Mouse (Mus musculus): ENCODE measurements around the gene Actr2.

The Actr2 gene

GRCm38 (mm10) chr11:20072174-20072573 is 40.5 kb downstream of the Actr2 start:
- CTCF ChIA-PET: interaction anchor here (0.6 to 2.3 kb wide), 27 partner anchors 8 to 249 kb away, joined by 3 to 11 read pairs (median 3); partner anchors contain the start of gene Spred2 (in 1 of the 4)
- POLR2A ChIA-PET: interaction anchor here in 3 of 4 experiments (0.5 to 2.9 kb wide), 18 partner anchors 9 to 895 kb away, joined by 3 to 17 read pairs (median 3); partner anchors contain the start of genes Actr2 (in 2 of the 3) and Rab1a (in 1 of the 3)

DNA sequence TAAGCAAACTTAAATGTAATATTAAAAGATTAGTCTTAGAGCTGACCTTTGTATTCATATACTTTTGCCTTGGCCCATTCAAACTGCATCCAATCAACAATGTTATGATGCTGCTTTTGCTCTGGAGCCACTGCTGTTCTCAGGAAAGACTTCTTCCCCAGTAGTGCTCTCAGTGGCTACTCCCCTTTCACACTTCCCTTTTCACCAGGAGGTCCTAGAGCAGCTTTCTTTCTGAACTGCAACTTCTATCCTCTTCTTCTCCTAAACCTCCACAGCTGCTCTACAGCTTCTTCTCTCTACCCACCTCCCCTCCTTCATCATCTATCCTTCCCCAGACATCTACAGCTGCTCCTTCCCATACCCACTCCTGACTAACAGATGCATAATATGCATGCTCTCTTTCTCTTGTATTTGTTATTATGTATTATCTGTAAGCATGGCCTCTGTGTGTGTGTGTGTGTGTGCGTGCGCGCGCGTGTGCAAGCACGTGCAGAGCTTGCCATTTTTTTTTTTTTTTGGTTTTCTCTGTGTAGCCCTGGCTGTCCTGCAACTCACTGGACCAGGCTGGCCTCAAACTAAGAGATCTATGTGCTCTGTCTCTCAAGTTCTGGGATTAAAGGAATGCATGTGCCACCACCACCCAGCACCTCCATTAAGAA is 44.2 kb downstream of the Actr2 start:
- CTCF ChIA-PET: interaction anchor here (0.6 to 1.5 kb wide), 8 partner anchors 8 to 239 kb away, joined by 3 to 9 read pairs (median 4); partner anchors contain the start of gene Cep68 (in 1 of the 4)

GRCm38 (mm10) chr11:20067521-20067920 is 45.2 kb downstream of the Actr2 start:
- CTCF ChIA-PET: interaction anchor here (0.5 to 1.5 kb wide), 14 partner anchors 8 to 247 kb away, joined by 3 to 5 read pairs (median 3); no protein-coding TSS in a partner anchor
- POLR2A ChIA-PET: interaction anchor here in 2 of 4 experiments (0.9 to 3.6 kb wide), 16 partner anchors 8 to 399 kb away, joined by 3 to 17 read pairs (median 3); no protein-coding TSS in a partner anchor

More for the DNA sequence above, 44.2 kb downstream of the Actr2 start:
- POLR2A ChIA-PET: interaction anchor here in 2 of 4 experiments (0.8 to 3.6 kb wide), 11 partner anchors 9 to 233 kb away, joined by 3 to 17 read pairs (median 3); no protein-coding TSS in a partner anchor

GRCm38 (mm10) chr11:20066106-20066505 is 46.6 kb downstream of the Actr2 start:
- CTCF ChIA-PET: no interaction called here
- POLR2A ChIA-PET: interaction anchor here in 3 of 4 experiments (0.6 to 3.6 kb wide), 16 partner anchors 9 to 401 kb away, joined by 3 to 17 read pairs (median 4); no protein-coding TSS in a partner anchor

DNA sequence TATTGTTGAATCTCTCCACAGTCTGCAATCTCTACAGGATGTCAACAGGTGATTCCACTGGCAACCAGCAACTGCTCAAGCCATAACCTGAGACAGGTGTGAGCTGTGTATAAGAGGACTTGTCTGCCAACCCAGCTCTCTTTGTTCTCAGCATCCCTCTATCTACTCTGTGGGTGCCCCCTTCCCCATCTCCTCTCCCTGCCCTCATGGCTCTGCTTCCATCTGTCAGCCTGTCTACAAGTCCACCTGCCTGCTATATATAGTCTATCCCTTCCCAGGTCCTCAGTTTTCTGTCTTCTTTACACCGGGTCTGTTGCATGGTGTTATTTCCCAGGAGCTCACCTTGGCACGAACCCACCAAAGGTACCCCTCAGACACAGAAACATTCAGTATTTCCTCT is 47.8 kb downstream of the Actr2 start:
- CTCF ChIA-PET: no interaction called here
- POLR2A ChIA-PET: interaction anchor here in 3 of 4 experiments (0.6 to 2.2 kb wide), 15 partner anchors 11 to 567 kb away, joined by 3 to 8 read pairs (median 3); no protein-coding TSS in a partner anchor

GRCm38 (mm10) chr11:20064086-20064485 is 48.6 kb downstream of the Actr2 start:
- POLR2A ChIA-PET: interaction anchor here in 2 of 4 experiments (0.7 to 2.2 kb wide), 20 partner anchors 7 to 234 kb away, joined by 3 to 8 read pairs (median 4); no protein-coding TSS in a partner anchor
- CTCF ChIA-PET: interaction anchor here in 2 of 4 experiments (0.6 to 1.0 kb wide), 2 partner anchors 8 to 23 kb away, joined by 3 to 6 read pairs; no protein-coding TSS in a partner anchor

- POLR2A ChIA-PET: interaction anchor here in 2 of 4 experiments (0.7 to 5.8 kb wide), 10 partner anchors 8 to 232 kb away, joined by 3 to 29 read pairs (median 4); partner anchors contain the start of genes Cep68 (in 1 of the 2) and Spred2 (in 1 of the 2)
- CTCF ChIA-PET: interaction anchor here in 1 of 4 experiments (0.6 kb wide), 1 partner anchor 155 kb away, joined by 11 read pairs; no protein-coding TSS in a partner anchor
These were observed 49.9 kb downstream of the Actr2 start for GRCm38 (mm10) chr11:20062801-20063200.

GRCm38 (mm10) chr11:20059736-20060135 is 53.0 kb downstream of the Actr2 start:
- ChIA-PET POLR2A (interaction anchor here in 3 of 4 experiments (0.6 to 5.8 kb wide), 32 partner anchors 8 to 417 kb away, joined by 3 to 29 read pairs (median 4); partner anchors contain the start of gene Rab1a (in 1 of the 3)), CTCF (interaction anchor here (0.5 to 1.3 kb wide), 6 partner anchors 9 to 1154 kb away, joined by 3 to 6 read pairs (median 4); no protein-coding TSS in a partner anchor)

- ChIA-PET CTCF (interaction anchor here in 1 of 4 experiments (1.4 kb wide), 2 partner anchors 10 to 15 kb away, joined by 3 to 5 read pairs; no protein-coding TSS in a partner anchor), POLR2A (interaction anchor here in 1 of 4 experiments (0.6 to 5.8 kb wide), 6 partner anchors 8 to 1546 kb away, joined by 3 to 29 read pairs (median 10); no protein-coding TSS in a partner anchor)
These were observed 55.3 kb downstream of the Actr2 start for GRCm38 (mm10) chr11:20057429-20057828.

- CTCF ChIA-PET: interaction anchor here in 2 of 4 experiments (0.6 to 0.7 kb wide), 2 partner anchors 225 to 240 kb away, joined by 3 to 4 read pairs; no protein-coding TSS in a partner anchor
These were observed 56.5 kb downstream of the Actr2 start for GRCm38 (mm10) chr11:20056168-20056567.

GRCm38 (mm10) chr11:20054617-20055016 is 58.1 kb downstream of the Actr2 start:
- CTCF ChIA-PET: interaction anchor here in 1 of 4 experiments (1.0 kb wide), 1 partner anchor 78 kb away, joined by 3 read pairs; no protein-coding TSS in a partner anchor
- POLR2A ChIA-PET: interaction anchor here in 3 of 4 experiments (0.6 to 2.5 kb wide), 7 partner anchors 8 to 290 kb away, joined by 3 to 9 read pairs (median 4); no protein-coding TSS in a partner anchor

More at GRCm38 (mm10) chr11:20056168-20056567, 56.5 kb downstream of the Actr2 start:
- POLR2A ChIA-PET: interaction anchor here in 1 of 4 experiments (1.7 to 2.3 kb wide), 2 partner anchors 12 to 145 kb away, joined by 5 to 17 read pairs; no protein-coding TSS in a partner anchor

GRCm38 (mm10) chr11:20053951-20054350 is 58.8 kb downstream of the Actr2 start:
- CTCF ChIA-PET: interaction anchor here in 1 of 4 experiments (1.0 kb wide), 1 partner anchor 79 kb away, joined by 3 read pairs; no protein-coding TSS in a partner anchor
- POLR2A ChIA-PET: interaction anchor here in 2 of 4 experiments (0.6 to 2.5 kb wide), 8 partner anchors 10 to 219 kb away, joined by 3 to 8 read pairs (median 3); partner anchors contain the start of gene Actr2 (in 1 of the 2)

- CTCF ChIA-PET: interaction anchor here in 2 of 4 experiments (0.7 to 0.8 kb wide), 2 partner anchors 76 to 222 kb away, joined by 3 to 4 read pairs; no protein-coding TSS in a partner anchor
- POLR2A ChIA-PET: interaction anchor here in 2 of 4 experiments (0.5 to 2.5 kb wide), 11 partner anchors 11 to 223 kb away, joined by 3 to 9 read pairs (median 3); partner anchors contain the start of gene Actr2 (in 1 of the 2)
These were observed 59.7 kb downstream of the Actr2 start for GRCm38 (mm10) chr11:20052814-20053536.

- ChIA-PET POLR2A (interaction anchor here in 1 of 4 experiments (1.3 to 1.5 kb wide), 2 partner anchors 24 to 216 kb away, joined by 3 to 4 read pairs; no protein-coding TSS in a partner anchor), CTCF (no interaction called here)
These were observed 67.1 kb downstream of the Actr2 start for GRCm38 (mm10) chr11:20045586-20045985.

- CTCF ChIA-PET: interaction anchor here in 3 of 4 experiments (0.6 to 1.5 kb wide), 8 partner anchors 16 to 978 kb away, joined by 3 to 5 read pairs (median 4); no protein-coding TSS in a partner anchor
- POLR2A ChIA-PET: interaction anchor here in 3 of 4 experiments (0.6 to 4.1 kb wide), 10 partner anchors 16 to 289 kb away, joined by 3 to 19 read pairs (median 4); partner anchors contain the start of gene Slc1a4 (in 1 of the 3)
These were observed 69.5 kb downstream of the Actr2 start for GRCm38 (mm10) chr11:20043256-20043655.

DNA sequence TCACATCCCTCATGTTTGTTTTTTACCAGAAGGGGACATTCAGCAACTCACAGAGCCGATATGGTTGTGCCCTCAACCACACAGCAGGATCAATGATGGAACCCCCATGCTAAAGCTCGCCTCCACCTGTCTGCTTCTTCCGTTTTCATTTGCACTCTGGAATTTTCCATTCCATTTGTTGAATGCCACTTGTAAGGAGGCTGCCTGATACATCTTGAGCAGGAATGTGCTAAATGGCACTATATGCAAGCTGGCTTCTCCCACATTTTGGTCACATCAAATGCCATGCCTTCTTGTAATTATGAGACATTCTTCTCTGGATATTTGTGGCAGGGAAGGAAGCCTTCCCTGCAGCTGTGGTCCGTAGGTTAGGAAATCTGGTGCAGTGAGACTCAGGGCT is 70.6 kb downstream of the Actr2 start:
- POLR2A ChIA-PET: interaction anchor here (0.7 to 4.1 kb wide), 17 partner anchors 13 to 206 kb away, joined by 3 to 19 read pairs (median 4); partner anchors contain the start of genes Spred2 (in 2 of the 4) and Actr2 (in 1 of the 4)
- CTCF ChIA-PET: interaction anchor here in 1 of 4 experiments (1.3 to 1.5 kb wide), 2 partner anchors 30 to 96 kb away, joined by 3 to 4 read pairs; no protein-coding TSS in a partner anchor
